9 mouse cellular contexts compared by ENCODE assay signal in genomic region chr1:93080930-93081589, GRCm38 (mm10). TPM values are rescaled to one million over a fixed set of nuclear protein-coding genes. Genes with fewer than 3 reads are reported as not detected.
A peak's percentile ranks its signal among the peaks of the same experiment; 100 is the strongest.
DNase-seq lines count a peak whose midpoint lies in the region; ATAC-seq lines count a peak whose summit lies in the region.
"Had no signal": no experiment of that assay in that cellular context is flagged by ENCODE, and none has a peak within 500 bp of the region (broad histone marks: within the 10 kb centered on the region; RNA-seq: fewer than 3 reads in every experiment).

No protein-coding gene starts in this region.

- DNase-seq in adrenal gland, adult (ENCODE audit: inconsistent age in 2 of 2, low spot score in 1 of 2), result peak; percentile 55 to 81
- DNase-seq in adrenal gland, adult 8-10 months, result no peak
- DNase-seq in liver, result peak; percentile 34
- DNase-seq in c-Kit-positive CD71-negative TER-119-negative erythroid progenitor cells, embryonic 14.5 days (ENCODE audit: low read depth), result peak; percentile 31
- DNase-seq in frontal cortex, postnatal 36 days (ENCODE audit: low spot score in 2 of 2), result peak; percentile 51 to 74
- peak; percentile 22 to 48 for DNase-seq in lung, adult 18-20 months
- peak; percentile 29 for DNase-seq in splenic B cell, adult 2 months (ENCODE audit: low read depth, low spot score)

- WGBS in liver, embryonic 12.5 days (ENCODE audit: insufficient replicate concordance), result 51% methylated on average over 3 of the region's 3 CpGs

- H3K27ac ChIP-seq in liver, embryonic 12.5 days, result no peak overlapping the region

- no peaks in the 10 kb centered on the region for H3K27me3 ChIP-seq in liver, embryonic 12.5 days (replicated peaks)
- no peaks in the 10 kb centered on the region for H3K27me3 ChIP-seq in splenic B cell, adult 2 months (ENCODE audit: control insufficient read depth, insufficient read depth, low read length, poor library complexity, severe bottlenecking)

- H3K4me3 ChIP-seq in liver, embryonic 12.5 days, result no peak overlapping the region

- no peak overlapping the region for H3K4me2 ChIP-seq in liver, embryonic 12.5 days

- no peak for ATAC-seq in liver, embryonic 12.5 days

- H3K36me3 ChIP-seq in liver, embryonic 12.5 days, result no peaks in the 10 kb centered on the region
- no peaks in the 10 kb centered on the region for H3K36me3 ChIP-seq in splenic B cell, adult 2 months (ENCODE audit: control insufficient read depth, insufficient read depth, low read length, poor library complexity, severe bottlenecking)

- H3K9ac ChIP-seq in liver, embryonic 12.5 days, result no peak overlapping the region

- H3K9me3 ChIP-seq in liver, embryonic 12.5 days (replicated peaks), result no peaks in the 10 kb centered on the region

- no peaks in the 10 kb centered on the region for H3K4me1 ChIP-seq in liver, embryonic 12.5 days

RNA-seq across cellular contexts. Expression of gene Kif1a, which starts 20.7 kb away (rescaled TPM):
- total RNA-seq in adrenal gland, adult 8-10 months (2022), result 10 to 100 TPM; 55.1 to 76.1 (median 69.1) TPM
- polyA plus RNA-seq in liver, embryonic 12.5 days (2016; fragmentation: Nextera tagmentation; extraction: Ambion mirVana), result 0.38 and 0.98 TPM in 2 replicates

RNA-seq across cellular contexts. Expression of gene Agxt, which starts 54.0 kb away (rescaled TPM):
- total RNA-seq in adrenal gland, adult 8-10 months (2022), result under 1 TPM in 1 of 4 experiments, not detected in 3; 0.26 TPM
- polyA plus RNA-seq in liver, embryonic 12.5 days (2016; fragmentation: Nextera tagmentation; extraction: Ambion mirVana), result 1.7 and 2.2 TPM in 2 replicates
- polyA plus RNA-seq: heart, embryonic 14.5 days had no signal
